20 mouse cellular contexts compared by ENCODE assay signal in the genomic region with DNA sequence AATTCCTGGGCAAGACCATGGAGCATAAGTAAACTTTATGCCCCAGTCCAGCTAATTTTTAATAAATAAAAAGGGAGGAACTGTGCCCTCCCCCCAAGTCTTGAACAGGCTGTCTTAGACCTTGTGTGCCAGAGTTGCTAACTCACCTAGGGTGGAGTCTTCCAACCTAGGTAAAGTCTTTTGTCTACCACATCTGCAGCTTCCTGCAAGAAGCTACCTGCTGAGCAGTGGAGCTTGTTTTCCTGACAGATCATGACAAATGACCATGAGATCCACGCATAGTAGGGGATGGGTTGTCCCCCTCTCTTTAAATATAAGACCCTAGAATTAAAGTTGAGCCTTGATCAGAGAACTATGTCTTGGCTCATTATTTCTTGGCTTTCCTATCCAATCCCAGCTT.
DNase-seq lines count a peak whose midpoint lies in the region; TF ChIP-seq lines count a peak whose summit lies in the region.
"Had no signal": no experiment of that assay in that cellular context is flagged by ENCODE, and none has a peak within 500 bp of the region (broad histone marks: within the 10 kb centered on the region; RNA-seq: fewer than 3 reads in every experiment).

No protein-coding gene starts in this region.

- H3K4me1 ChIP-seq in ES-E14 (ENCODE audit: control insufficient read depth in 2 of 2, insufficient read depth in 2 of 2, low read length in 2 of 2, poor library complexity in 1 of 2): peaks cover 2 to 4% of the 10 kb centered on the region in 2 experiments; a peak in 3 of 4 replicates
- H3K4me1 ChIP-seq: embryonic facial prominence, embryonic 10.5 days; embryonic facial prominence, embryonic 12.5 days; forebrain, embryonic 13.5 days; forebrain, embryonic 15.5 days had no signal

- in situ Hi-C loops in ES-E14 (cut with MboI; ENCODE audit: low sequenced_read_pairs in 2 of 2, unreplicated experiment in 2 of 2): no loop called here

- no peak overlapping the region for H3K4me3 ChIP-seq in ES-E14 (ENCODE audit: insufficient read depth in 1 of 2, low read depth in 1 of 2, low read length in 2 of 2, poor library complexity in 1 of 2, severe bottlenecking in 1 of 2)
- H3K4me3 ChIP-seq: embryonic facial prominence, embryonic 10.5 days; embryonic facial prominence, embryonic 12.5 days; forebrain, embryonic 13.5 days; forebrain, embryonic 15.5 days had no signal

- peaks cover 3% of the 10 kb centered on the region; the same call in 1 of the 2 replicates for H3K36me3 ChIP-seq in ES-E14 (ENCODE audit: control insufficient read depth, insufficient read depth, low read length, poor library complexity, severe bottlenecking)
- H3K36me3 ChIP-seq: embryonic facial prominence, embryonic 10.5 days; embryonic facial prominence, embryonic 12.5 days; forebrain, embryonic 15.5 days had no signal

- peaks cover 2% of the 10 kb centered on the region; the same call in 1 of the 2 replicates for H3K9me3 ChIP-seq in ES-E14 (ENCODE audit: control insufficient read depth, insufficient read depth, low read depth, low read length)
- H3K9me3 ChIP-seq: forebrain, embryonic 13.5 days; forebrain, embryonic 15.5 days had no signal

- no peak overlapping the region for H3K9ac ChIP-seq in ES-E14 (ENCODE audit: insufficient read depth, low read depth, low read length, poor library complexity, severe bottlenecking)
- H3K9ac ChIP-seq: embryonic facial prominence, embryonic 12.5 days; forebrain, embryonic 13.5 days; forebrain, embryonic 15.5 days; forebrain, postnatal 0 days had no signal

- intact Hi-C loops in heart, postnatal 14 days (cut with DNase I): no loop called here

- peak; percentile 5 for DNase-seq in heart, adult 11 months
- no peak for DNase-seq in heart, postnatal 14 days
- DNase-seq in ES-E14 (ENCODE audit: low read depth, low spot score) (no peak), ZHBTc4 (ENCODE audit: low read depth, low spot score) (peak; percentile 32)
- DNase-seq in layer of hippocampus, postnatal 25 days (ENCODE audit: extremely low spot score in 1 of 2, low spot score in 1 of 2): no peak
- DNase-seq in lung, postnatal 36 days: no peak
- DNase-seq: adrenal gland, adult 2 months; adrenal gland, postnatal 10 days; adrenal gland, postnatal 36 days; B cell, adult 2 months; cerebellum, adult 11-12 months; cerebellum, adult 2 months; cerebellum, adult 9-10 months; cerebellum, postnatal 10 days; cerebellum, postnatal 25 days; forebrain, postnatal 0 days had no signal

- H3K27ac ChIP-seq in ES-E14 (ENCODE audit: insufficient read depth, low read depth, low read length, poor library complexity, severe bottlenecking): peak overlapping the region; percentile 91; the same call in 1 of the 2 replicates
- H3K27ac ChIP-seq: embryonic facial prominence, embryonic 10.5 days; embryonic facial prominence, embryonic 12.5 days; forebrain, embryonic 13.5 days; forebrain, embryonic 15.5 days had no signal

TF ChIP-seq in ES-E14, 5 proteins besides CTCF, POLR2A, EP300 and RAD21:
- no peak for TF ChIP-seq MAFK (IDR thresholded peaks at IDR 0.05; ENCODE audit: insufficient read depth, low read depth, low read length)
- TF ChIP-seq HCFC1 (IDR thresholded peaks at IDR 0.05; ENCODE audit: borderline replicate concordance, insufficient read depth, low read length): no peak
- TF ChIP-seq CHD2 (IDR thresholded peaks at IDR 0.05; ENCODE audit: low read depth, low read length): no peak

Comparison
In these comparisons a context has a peak if more than half of its experiments do, and no peak if none do; other contexts are left out.
1. DNase-seq: peak in heart, adult 11 months (single experiment) and ZHBTc4 (single experiment); none in heart, postnatal 14 days (0 of 2), ES-E14 (single experiment), layer of hippocampus, postnatal 25 days (0 of 2) and lung, postnatal 36 days (single experiment).